Mouse (Mus musculus) heart, adult 2 months (tissue): ENCODE data around the gene Kdsr. TPM values are rescaled to one million over a fixed set of nuclear protein-coding genes. Genes with fewer than 3 reads are reported as not detected.

Experiments used
- DNase-seq, 2 experiments: peaks; one replicate each; pipeline ENCODE4 v3.0.0; 2021
- H3K27ac ChIP-seq: fragments of 200-600 bp; 2 replicates; pipeline ENCODE4 v1.8.1; 2022
- H3K27me3 ChIP-seq: fragments of 200-500 bp; 2 replicates; pipeline ENCODE4 v1.6.1; 2012; ENCODE audit warnings: mild to moderate bottlenecking, low read length, inconsistent platforms, mixed read lengths; ENCODE audit not compliant: control insufficient read depth, insufficient read depth
- H3K36me3 ChIP-seq: fragments of 200-500 bp; 2 replicates; pipeline ENCODE4 v1.6.1; 2012; ENCODE audit warnings: low read length, inconsistent platforms; ENCODE audit not compliant: control insufficient read depth, insufficient read depth
- H3K4me1 ChIP-seq: fragments of 200-500 bp; 2 replicates; pipeline ENCODE4 v1.6.1; 2011; ENCODE audit warnings: low read length; ENCODE audit not compliant: control insufficient read depth, insufficient read depth
- H3K4me3 ChIP-seq: fragments of 200-600 bp; 2 replicates; pipeline ENCODE4 v1.8.1; 2022
- H3K79me2 ChIP-seq: fragments of 200-500 bp; replicated peaks from 2 replicates; pipeline ENCODE4 v1.6.1; 2012; ENCODE audit warnings: mild to moderate bottlenecking, inconsistent platforms, low read length, moderate library complexity, mixed read lengths; ENCODE audit not compliant: control insufficient read depth, insufficient read depth
- H3K9ac ChIP-seq: fragments of 200-500 bp; 2 replicates; pipeline ENCODE4 v1.6.1; 2012; ENCODE audit warnings: low read depth, mild to moderate bottlenecking, control low read depth, inconsistent platforms, low read length, mixed read lengths
- CTCF ChIP-seq: fragments of 200-600 bp; IDR thresholded peaks from 2 replicates; pipeline ENCODE4 v1.8.1; 2022; ENCODE audit warnings: antibody characterized with exemption, mild to moderate bottlenecking, moderate library complexity
- EP300 ChIP-seq: fragments of 200-500 bp; IDR thresholded peaks from 2 replicates; pipeline ENCODE4 v1.6.1; 2011; ENCODE audit warnings: low read depth, low read length, control low read depth; ENCODE audit not compliant: insufficient read depth
- POLR2A ChIP-seq: fragments of 200-500 bp; IDR thresholded peaks from 2 replicates; pipeline ENCODE4 v1.6.1; 2011; ENCODE audit warnings: mild to moderate bottlenecking, low read depth, low read length, control low read depth; ENCODE audit not compliant: insufficient read depth
- WGBS: fragments of 180-500 bp; shearing (Covaris S2); methylation state at CpG from one replicate; pipeline ENCODE4 v1.1.7; 2018; 5-methylcytosine and 5-hydroxymethylcytosine counted together
- intact Hi-C: fragments of 180-260 bp; cut with DNase I; formaldehyde crosslinking; loops from one replicate; pipeline ENCODE4 v1.15.1; 2025
- polyA plus RNA-seq: library from polyadenylated mRNA; depleted of rRNA; stranded (reverse); fragments of >200 nt; gene quantifications from 2 replicates; pipeline ENCODE4 v1.2.3, GENCODE M21; 2012; rRNA removed
- total RNA-seq, 2 experiments: library from RNA; stranded (reverse); gene quantifications; 2 replicates each; pipeline ENCODE4 v1.2.3; 2021

Gene Kdsr
- total and polyA plus RNA-seq, 3 experiments = 2.6 to 6.2 (median 5.9) TPM

- TF ChIP-seq EP300 (no peak), POLR2A (no peak), CTCF (no peak)
- H3K9ac ChIP-seq = no peak overlapping the region
- no peak overlapping the region for H3K27ac ChIP-seq
- intact Hi-C loops = no loop called here
- no peaks in the 10 kb centered on the region for H3K79me2 ChIP-seq
- 74% methylated on average over 2 of the region's 2 CpGs for WGBS
- H3K4me1 ChIP-seq = peaks cover 11% of the 10 kb centered on the region
- DNase-seq = no peak
- H3K4me3 ChIP-seq = no peak overlapping the region
- H3K27me3 ChIP-seq = no peaks in the 10 kb centered on the region
- H3K36me3 ChIP-seq = peaks cover 2% of the 10 kb centered on the region; the same call in 1 of the 2 replicates
Observed at GRCm38 (mm10) chr1:106685702-106686101, 73.8 kb downstream of the Kdsr start.

GRCm38 (mm10) chr1:106684546-106684945 is 75.0 kb downstream of the Kdsr start:
- Histone ChIP-seq H3K79me2 (no peaks in the 10 kb centered on the region), H3K9ac (no peak overlapping the region), H3K27ac (no peak overlapping the region), H3K4me1 (peaks cover 11% of the 10 kb centered on the region), H3K36me3 (peaks cover 2% of the 10 kb centered on the region; the same call in 1 of the 2 replicates), H3K4me3 (no peak overlapping the region), H3K27me3 (no peaks in the 10 kb centered on the region)
- no peak for TF ChIP-seq EP300
- no peak for TF ChIP-seq POLR2A
- no peak for TF ChIP-seq CTCF
- intact Hi-C loops = no loop called here
- DNase-seq = no peak
- WGBS = 66% methylated on average over 3 of the region's 3 CpGs

GRCm38 (mm10) chr1:106682829-106683228 is 76.7 kb downstream of the Kdsr start:
- 93% methylated on average over 3 of the region's 3 CpGs for WGBS
- Histone ChIP-seq H3K9ac (no peak overlapping the region), H3K4me1 (peaks cover 10% of the 10 kb centered on the region), H3K79me2 (no peaks in the 10 kb centered on the region), H3K4me3 (no peak overlapping the region), H3K36me3 (peaks cover 2% of the 10 kb centered on the region; the same call in 1 of the 2 replicates), H3K27ac (no peak overlapping the region), H3K27me3 (no peaks in the 10 kb centered on the region)
- intact Hi-C loops = no loop called here
- no peak for DNase-seq
- no peak for TF ChIP-seq CTCF

- Histone ChIP-seq H3K4me3 (no peak overlapping the region), H3K79me2 (no peaks in the 10 kb centered on the region), H3K36me3 (no peaks in the 10 kb centered on the region), H3K9ac (no peak overlapping the region), H3K4me1 (peaks cover 4% of the 10 kb centered on the region), H3K27ac (no peak overlapping the region), H3K27me3 (no peaks in the 10 kb centered on the region)
- intact Hi-C loops = no loop called here
- TF ChIP-seq CTCF = no peak
- TF ChIP-seq POLR2A = no peak
- no peak for TF ChIP-seq EP300
- no peak for DNase-seq
- 88% methylated on average over 6 of the region's 6 CpGs for WGBS
Observed at GRCm38 (mm10) chr1:106679800-106680515, 79.6 kb downstream of the Kdsr start.

- no peak overlapping the region for H3K9ac ChIP-seq
- no peak for DNase-seq
- H3K4me3 ChIP-seq = no peak overlapping the region
- H3K36me3 ChIP-seq = no peaks in the 10 kb centered on the region
- H3K27ac ChIP-seq = no peak overlapping the region
- intact Hi-C loops = no loop called here
- no peaks in the 10 kb centered on the region for H3K27me3 ChIP-seq
- peaks cover 2% of the 10 kb centered on the region for H3K4me1 ChIP-seq
- TF ChIP-seq CTCF (no peak), EP300 (no peak), POLR2A (no peak)
- WGBS = 78% methylated on average over 5 of the region's 5 CpGs
- no peaks in the 10 kb centered on the region for H3K79me2 ChIP-seq
Observed at GRCm38 (mm10) chr1:106678060-106678478, 81.5 kb downstream of the Kdsr start.

Other genes starting within 250 kb of the Kdsr start
- gene Bcl2, start 45.5 kb downstream of the Kdsr start, total RNA-seq = 1 to 10 TPM; 3.5 to 5.0 TPM
- gene Bcl2, start 45.5 kb downstream of the Kdsr start, polyA plus RNA-seq = 1.3 and 1.9 TPM in 2 replicates
- gene Vps4b, start 37.0 kb upstream of the Kdsr start, total RNA-seq = 10 to 100 TPM; 29.8 to 30.1 TPM
- gene Vps4b, start 37.0 kb upstream of the Kdsr start, polyA plus RNA-seq = 5.9 and 10.4 TPM in 2 replicates
- gene Serpinb5, start 101.4 kb upstream of the Kdsr start, total RNA-seq = not detected
- gene Serpinb5, start 101.4 kb upstream of the Kdsr start, polyA plus RNA-seq = 0.06 TPM in 1 of 2 replicates, not detected in the other
- not detected for gene Serpinb12, start 174.7 kb upstream of the Kdsr start, total RNA-seq
- gene Serpinb12, start 174.7 kb upstream of the Kdsr start, polyA plus RNA-seq = not detected in 2 replicates
- gene Serpinb13, start 221.3 kb upstream of the Kdsr start, total RNA-seq = not detected
- not detected in 2 replicates for gene Serpinb13, start 221.3 kb upstream of the Kdsr start, polyA plus RNA-seq